Mouse (Mus musculus): ENCODE results near the gene Rph3al.

- TF ChIP-seq CTCF (IDR thresholded peaks at IDR 0.05; ENCODE audit: low read depth, low read length) (no peak), GATA2 (IDR thresholded peaks at IDR 0.05; ENCODE audit: borderline replicate concordance, low read depth, low read length) (no peak), TAL1 (conservative IDR thresholded peaks at IDR 0.05; ENCODE audit: low read depth, low read length) (no peak)
These were observed 43.3 kb downstream of the Rph3al start for GRCm38 (mm10) chr11:75894791-75895420.
